Comparison of ENCODE assay signal across 15 mouse cellular contexts in genomic region chr17:79954624-79955244, GRCm38 (mm10). TPM values are rescaled to one million over a fixed set of nuclear protein-coding genes. Genes with fewer than 3 reads are reported as not detected.
A peak's percentile ranks its signal among the peaks of the same experiment; 100 is the strongest.
DNase-seq lines count a peak whose midpoint lies in the region; ATAC-seq and TF ChIP-seq lines count a peak whose summit lies in the region.
"Had no signal": no experiment of that assay in that cellular context is flagged by ENCODE, and none has a peak within 500 bp of the region (broad histone marks: within the 10 kb centered on the region; RNA-seq: fewer than 3 reads in every experiment).

No protein-coding gene starts in this region.

- 0 out of 2 replicates have a peak, but pooled peaks have one; percentile 16 for ATAC-seq in forebrain, postnatal 0 days

- no peak overlapping the region for H3K27ac ChIP-seq in forebrain, postnatal 0 days (ENCODE audit: low read depth, low read length)
- H3K27ac ChIP-seq: hindbrain, embryonic 10.5 days; limb, embryonic 15.5 days; stomach, embryonic 15.5 days had no signal

- no peaks in the 10 kb centered on the region for H3K27me3 ChIP-seq in forebrain, postnatal 0 days (ENCODE audit: insufficient read depth, low read length)
- H3K27me3 ChIP-seq: limb, embryonic 15.5 days; stomach, embryonic 15.5 days had no signal

- peak; percentile 26 for DNase-seq in gastrocnemius, postnatal 25 days
- DNase-seq in gastrocnemius, postnatal 14 days, result no peak
- DNase-seq in B cell, adult 2 months, result peak; percentile 25 to 36
- DNase-seq in forebrain, postnatal 0 days, result no peak
- peak; percentile 80 to 92 for DNase-seq in thymus, adult 18-20 months
- no peak for DNase-seq in layer of hippocampus, postnatal 14 days (ENCODE audit: low spot score in 2 of 2)
- no peak for DNase-seq in kidney, postnatal 4 days
- DNase-seq in heart, postnatal 10 days, result no peak
- DNase-seq: gastrocnemius, postnatal 36 days; kidney, adult 8-10 months; layer of hippocampus, postnatal 36 days; right cerebral cortex, adult 18-20 months had no signal

- 0 out of 2 replicates have a peak, but pooled peaks cover 3% of the 10 kb centered on the region for H3K4me1 ChIP-seq in forebrain, postnatal 0 days (ENCODE audit: insufficient read depth)

- H3K4me3 ChIP-seq in forebrain, postnatal 0 days (ENCODE audit: low read depth, low read length), result no peak overlapping the region
- H3K4me3 ChIP-seq: hindbrain, embryonic 10.5 days; limb, embryonic 15.5 days; stomach, embryonic 15.5 days had no signal

- no peak overlapping the region for H3K4me2 ChIP-seq in forebrain, postnatal 0 days (ENCODE audit: low read depth)
- H3K4me2 ChIP-seq: limb, embryonic 15.5 days; stomach, embryonic 15.5 days had no signal

- H3K9ac ChIP-seq in forebrain, postnatal 0 days, result no peak overlapping the region
- H3K9ac ChIP-seq: limb, embryonic 15.5 days; stomach, embryonic 15.5 days had no signal

- H3K36me3 ChIP-seq in forebrain, postnatal 0 days (ENCODE audit: insufficient read depth), result no peaks in the 10 kb centered on the region
- H3K36me3 ChIP-seq: hindbrain, embryonic 10.5 days; limb, embryonic 15.5 days; stomach, embryonic 15.5 days had no signal

- H3K9me3 ChIP-seq in forebrain, postnatal 0 days (ENCODE audit: low read length), result no peaks in the 10 kb centered on the region
- H3K9me3 ChIP-seq: hindbrain, embryonic 10.5 days; limb, embryonic 15.5 days; stomach, embryonic 15.5 days had no signal

- TF ChIP-seq CTCF in forebrain, postnatal 0 days (IDR thresholded peaks at IDR 0.05; ENCODE audit: low read depth), result no peak

- intact Hi-C loops in gastrocnemius, postnatal 14 days (cut with DNase I; ENCODE audit: low total_unique reads), result no loop called here
- intact Hi-C loops in heart, postnatal 10 days (cut with DNase I), result no loop called here

- 42% methylated on average over 6 of the region's 6 CpGs for WGBS in forebrain, postnatal 0 days

RNA-seq across cellular contexts. Expression of gene Atl2, which starts 58.8 kb away (rescaled TPM):
- 100 to 1,000 TPM in 1 of 2 experiments, 10 to 100 TPM in 1; 86.3 to 101 TPM for total RNA-seq in gastrocnemius, postnatal 25 days (2021)
- 10 to 100 TPM; 70.9 to 88.2 TPM for total RNA-seq in gastrocnemius, postnatal 14 days (2021)
- total RNA-seq in forebrain, postnatal 0 days (2014; rRNA removed), result 28.4 and 34.1 TPM in 2 replicates
- 16.7 and 27.2 TPM in 2 replicates for polyA plus RNA-seq in forebrain, postnatal 0 days (2015; fragmentation: Nextera tagmentation; extraction: Ambion mirVana)
- 10 to 100 TPM; 51.4 to 59.3 TPM for total RNA-seq in layer of hippocampus, postnatal 14 days (2021)
- 10 to 100 TPM; 29.7 to 35.6 TPM for total RNA-seq in heart, postnatal 10 days (2021)

Comparison
In these comparisons a context has a peak if more than half of its experiments do, and no peak if none do; other contexts are left out.
1. DNase-seq: peak in gastrocnemius, postnatal 25 days (single experiment), B cell, adult 2 months (2 of 2) and thymus, adult 18-20 months (2 of 2); none in gastrocnemius, postnatal 14 days (single experiment), forebrain, postnatal 0 days (single experiment), layer of hippocampus, postnatal 14 days (0 of 2), kidney, postnatal 4 days (0 of 2) and heart, postnatal 10 days (0 of 2).